Mouse (Mus musculus): Measurements from ENCODE around the gene Ube2r2. TPM values are rescaled to one million over a fixed set of nuclear protein-coding genes. Genes with fewer than 3 reads are reported as not detected.

Ube2r2 gene
- total RNA-seq, 2 experiments from 2014 or later = 122 to 145 TPM

Other genes starting within 250 kb of the Ube2r2 start
- gene Spink4, start 215.7 kb upstream of the Ube2r2 start, total RNA-seq (2021) = not detected
- 100 to 1,000 TPM; 185 to 205 TPM for gene Bag1, start 187.4 kb upstream of the Ube2r2 start, total RNA-seq (2021)
- gene Chmp5, start 187.3 kb upstream of the Ube2r2 start, total RNA-seq (2021) = 10 to 100 TPM; 21.2 to 21.6 TPM
- gene Nfx1, start 164.8 kb upstream of the Ube2r2 start, total RNA-seq (2021) = 10 to 100 TPM; 17.3 to 21.8 TPM
- gene Aqp7, start 87.6 kb upstream of the Ube2r2 start, total RNA-seq (2021) = 10 to 100 TPM; 10.5 to 10.8 TPM
- gene Aqp3, start 37.6 kb upstream of the Ube2r2 start, total RNA-seq (2021) = not detected
- 10 to 100 TPM; 13.9 to 15.4 TPM for gene Nol6, start 11.3 kb upstream of the Ube2r2 start, total RNA-seq (2021)
- 10 to 100 TPM; 86.8 to 88.5 TPM for gene Ubap2, start 139.4 kb downstream of the Ube2r2 start, total RNA-seq (2021)
- gene Dcaf12, start 179.1 kb downstream of the Ube2r2 start, total RNA-seq (2021) = 10 to 100 TPM; 23.9 to 27.4 TPM
- 10 to 100 TPM; 33.9 to 35.5 TPM for gene Ubap1, start 213.3 kb downstream of the Ube2r2 start, total RNA-seq (2021)

Data from gastrocnemius, postnatal 36 days (tissue).